Mouse (Mus musculus) myocyte (in vitro differentiated cells): ENCODE measurements around the gene Olfr1344.

Experiments
- CEBPB ChIP-seq: IDR thresholded peaks from 2 replicates; pipeline ENCODE4 v1.6.1; 2011; ENCODE audit warnings: mild to moderate bottlenecking, moderate library complexity; ENCODE audit not compliant: poor library complexity, insufficient read depth, severe bottlenecking
- MAX ChIP-seq: IDR thresholded peaks from one replicate; pipeline ENCODE4 v1.6.1; 2011; ENCODE audit warnings: low read depth, mild to moderate bottlenecking, control low read depth
- MYOG ChIP-seq, 3 experiments: IDR thresholded peaks; one replicate each; pipeline ENCODE4 v1.6.1; 2011; ENCODE audit warnings: control low read depth in 2 of 3, low read depth in 2 of 3, mild to moderate bottlenecking in 2 of 3; ENCODE audit not compliant: insufficient read length in 2 of 3, control insufficient read depth in 1 of 3, insufficient read depth in 1 of 3
- POLR2A ChIP-seq: IDR thresholded peaks from one replicate; pipeline ENCODE4 v1.6.1; 2011; ENCODE audit warnings: low read depth, mild to moderate bottlenecking, control low read depth, moderate library complexity; ENCODE audit not compliant: insufficient read length
- REST ChIP-seq: IDR thresholded peaks from one replicate; pipeline ENCODE4 v1.6.1; 2011; ENCODE audit warnings: mild to moderate bottlenecking, control low read depth, moderate library complexity; ENCODE audit not compliant: insufficient read depth, insufficient read length

GRCm38 (mm10) chr7:6486841-6487240 lies 48.4 kb downstream of the Olfr1344 start, which contains the start of gene Olfr5:
- TF ChIP-seq POLR2A (no peak), REST (no peak), CEBPB (no peak), MAX (no peak), MYOG (IDR thresholded peaks at IDR 0.05; ENCODE audit: control insufficient read depth in 1 of 3, insufficient read depth in 1 of 3, insufficient read length in 2 of 3, low read depth in 2 of 3) (no peak)
